Mouse (Mus musculus): ENCODE measurements around the gene Slc44a5. TPM values are rescaled to one million over a fixed set of nuclear protein-coding genes. Genes with fewer than 3 reads are reported as not detected.

Slc44a5 gene
- polyA plus RNA-seq, 1 experiment from 2014 or later: 2.2 TPM

DNA sequence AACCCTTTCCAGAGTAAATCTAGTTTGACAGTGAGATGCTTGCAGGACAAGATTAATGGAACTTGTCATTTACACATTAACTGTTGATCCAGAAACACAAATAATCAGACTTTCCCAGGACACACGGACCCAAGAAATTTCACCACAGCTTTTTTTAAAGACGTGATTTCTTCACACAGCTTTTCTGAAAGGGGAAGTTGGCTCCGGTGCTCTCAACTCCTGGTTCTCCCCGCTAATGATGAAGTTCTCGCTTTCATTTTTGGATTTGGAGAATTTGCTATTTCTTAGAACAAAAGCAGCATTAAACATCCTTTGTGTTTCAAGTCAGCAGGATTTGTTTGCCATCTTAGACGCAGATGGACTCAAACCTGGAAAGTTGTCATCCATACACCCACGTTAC lies 2.6 kb downstream of the Slc44a5 start:
- Histone ChIP-seq H3K4me2 (ENCODE audit: low read depth, low read length, severe bottlenecking) (no peak overlapping the region), H3K4me1 (replicated peaks; ENCODE audit: control insufficient read depth, insufficient read depth, low read length) (peaks cover 4% of the 10 kb centered on the region; the same call in 1 of the 2 replicates)

GRCm38 (mm10) chr3:153980611-153981010 lies 7.4 kb downstream of the Slc44a5 start:
- DNase-seq (ENCODE audit: low spot score): no peak
- no peaks in the 10 kb centered on the region for H3K36me3 ChIP-seq (ENCODE audit: control insufficient read depth, insufficient read depth, low read length)
- no peak overlapping the region for H3K27ac ChIP-seq (ENCODE audit: low read depth, low read length)
- H3K9me3 ChIP-seq (ENCODE audit: control insufficient read depth, low read length): no peaks in the 10 kb centered on the region
- no peaks in the 10 kb centered on the region for H3K4me1 ChIP-seq (replicated peaks; ENCODE audit: control insufficient read depth, insufficient read depth, low read length)
- WGBS: 37% methylated on average over 2 of the region's 2 CpGs
- no peak for ATAC-seq (replicated peaks; ENCODE audit: low FRiP score)
- no peak overlapping the region for H3K4me3 ChIP-seq (ENCODE audit: low read depth, low read length)
- no peak overlapping the region for H3K9ac ChIP-seq (ENCODE audit: low read length)
- H3K4me2 ChIP-seq (ENCODE audit: low read depth, low read length, severe bottlenecking): no peak overlapping the region
- no peaks in the 10 kb centered on the region; the same call in 1 of the 2 replicates for H3K27me3 ChIP-seq (ENCODE audit: control insufficient read depth, insufficient read depth, low read length)

More for the DNA sequence above, 2.6 kb downstream of the Slc44a5 start:
- Histone ChIP-seq H3K27me3 (ENCODE audit: control insufficient read depth, insufficient read depth, low read length) (peaks cover 22% of the 10 kb centered on the region), H3K36me3 (ENCODE audit: control insufficient read depth, insufficient read depth, low read length) (no peaks in the 10 kb centered on the region), H3K9me3 (ENCODE audit: control insufficient read depth, low read length) (no peaks in the 10 kb centered on the region), H3K4me3 (ENCODE audit: low read depth, low read length) (no peak overlapping the region), H3K9ac (ENCODE audit: low read length) (no peak overlapping the region), H3K27ac (ENCODE audit: low read depth, low read length) (no peak overlapping the region)
- DNase-seq (ENCODE audit: low spot score): no peak
- no peak for ATAC-seq (replicated peaks; ENCODE audit: low FRiP score)
- 77% methylated on average over 7 of the region's 7 CpGs for WGBS

GRCm38 (mm10) chr3:153984428-153985340 lies 11.4 kb downstream of the Slc44a5 start:
- Histone ChIP-seq H3K27ac (ENCODE audit: low read depth, low read length) (no peak overlapping the region), H3K4me1 (replicated peaks; ENCODE audit: control insufficient read depth, insufficient read depth, low read length) (no peaks in the 10 kb centered on the region), H3K9ac (ENCODE audit: low read length) (no peak overlapping the region), H3K9me3 (ENCODE audit: control insufficient read depth, low read length) (no peaks in the 10 kb centered on the region), H3K27me3 (ENCODE audit: control insufficient read depth, insufficient read depth, low read length) (no peaks in the 10 kb centered on the region), H3K36me3 (ENCODE audit: control insufficient read depth, insufficient read depth, low read length) (no peaks in the 10 kb centered on the region), H3K4me3 (ENCODE audit: low read depth, low read length) (no peak overlapping the region), H3K4me2 (ENCODE audit: low read depth, low read length, severe bottlenecking) (no peak overlapping the region)
- DNase-seq (ENCODE audit: low spot score) (no peak), ATAC-seq (replicated peaks; ENCODE audit: low FRiP score) (peak; percentile 66)
- 62% methylated on average over 10 of the region's 10 CpGs for WGBS

DNA sequence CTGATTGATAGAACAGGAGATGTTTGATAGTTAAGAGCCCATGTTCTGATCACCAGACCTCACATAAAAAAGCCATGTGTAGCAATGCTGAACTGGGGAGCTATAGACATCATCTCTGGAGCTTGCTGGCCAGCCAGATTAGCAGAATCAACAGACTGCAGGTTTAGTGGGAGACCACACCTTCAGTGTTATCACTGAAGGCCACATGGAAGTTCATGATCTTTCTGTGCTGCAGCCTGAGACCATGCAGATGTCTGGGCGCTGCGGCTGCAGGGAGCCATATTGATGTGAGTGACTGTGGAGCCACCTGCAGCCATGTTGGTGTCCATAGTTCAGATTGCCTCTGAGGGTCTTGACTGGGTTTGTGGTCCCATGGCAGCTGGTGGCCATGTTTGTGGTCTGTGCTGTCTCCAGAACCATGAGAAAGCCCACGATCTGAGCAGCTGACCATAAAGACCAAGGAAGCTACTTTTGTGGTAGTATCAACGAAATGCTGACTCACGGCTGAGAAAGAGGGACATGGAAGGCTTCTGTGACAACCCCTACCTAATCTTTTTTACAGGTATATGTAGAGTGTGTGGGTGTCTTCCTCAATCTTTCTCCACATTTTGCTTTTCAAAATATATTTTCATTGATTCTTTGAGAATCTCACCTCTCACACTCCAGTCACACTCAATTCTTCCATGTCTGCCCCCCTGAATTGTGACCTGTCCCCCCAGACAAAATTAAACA lies 26.7 kb downstream of the Slc44a5 start:
- Histone ChIP-seq H3K36me3 (ENCODE audit: control insufficient read depth, insufficient read depth, low read length) (no peaks in the 10 kb centered on the region), H3K4me1 (replicated peaks; ENCODE audit: control insufficient read depth, insufficient read depth, low read length) (no peaks in the 10 kb centered on the region), H3K4me2 (ENCODE audit: low read depth, low read length, severe bottlenecking) (no peak overlapping the region), H3K27me3 (ENCODE audit: control insufficient read depth, insufficient read depth, low read length) (no peaks in the 10 kb centered on the region), H3K4me3 (ENCODE audit: low read depth, low read length) (no peak overlapping the region), H3K9me3 (ENCODE audit: control insufficient read depth, low read length) (no peaks in the 10 kb centered on the region), H3K27ac (ENCODE audit: low read depth, low read length) (no peak overlapping the region), H3K9ac (ENCODE audit: low read length) (no peak overlapping the region)
- ATAC-seq (replicated peaks; ENCODE audit: low FRiP score) (no peak), DNase-seq (ENCODE audit: low spot score) (no peak)
- 97% methylated on average over 5 of the region's 5 CpGs for whole genome bisulfite sequencing

GRCm38 (mm10) chr3:154001348-154001747 lies 28.1 kb downstream of the Slc44a5 start:
- Histone ChIP-seq H3K36me3 (ENCODE audit: control insufficient read depth, insufficient read depth, low read length) (no peaks in the 10 kb centered on the region), H3K4me3 (ENCODE audit: low read depth, low read length) (no peak overlapping the region), H3K27ac (ENCODE audit: low read depth, low read length) (no peak overlapping the region), H3K9me3 (ENCODE audit: control insufficient read depth, low read length) (no peaks in the 10 kb centered on the region), H3K9ac (ENCODE audit: low read length) (no peak overlapping the region), H3K27me3 (ENCODE audit: control insufficient read depth, insufficient read depth, low read length) (no peaks in the 10 kb centered on the region), H3K4me2 (ENCODE audit: low read depth, low read length, severe bottlenecking) (no peak overlapping the region), H3K4me1 (replicated peaks; ENCODE audit: control insufficient read depth, insufficient read depth, low read length) (no peaks in the 10 kb centered on the region)
- ATAC-seq (replicated peaks; ENCODE audit: low FRiP score) (no peak), DNase-seq (ENCODE audit: low spot score) (no peak)
- WGBS: 79% methylated on average over 5 of the region's 5 CpGs

- H3K36me3 ChIP-seq (ENCODE audit: control insufficient read depth, insufficient read depth, low read length): no peaks in the 10 kb centered on the region
- no peaks in the 10 kb centered on the region for H3K4me1 ChIP-seq (replicated peaks; ENCODE audit: control insufficient read depth, insufficient read depth, low read length)
- DNase-seq (ENCODE audit: low spot score) (no peak), ATAC-seq (replicated peaks; ENCODE audit: low FRiP score) (no peak)
- no peaks in the 10 kb centered on the region for H3K27me3 ChIP-seq (ENCODE audit: control insufficient read depth, insufficient read depth, low read length)
- H3K27ac ChIP-seq (ENCODE audit: low read depth, low read length): no peak overlapping the region
- H3K9ac ChIP-seq (ENCODE audit: low read length): no peak overlapping the region
- H3K4me3 ChIP-seq (ENCODE audit: low read depth, low read length): no peak overlapping the region
- no peaks in the 10 kb centered on the region for H3K9me3 ChIP-seq (ENCODE audit: control insufficient read depth, low read length)
- WGBS: 91% methylated on average over 4 of the region's 4 CpGs
- H3K4me2 ChIP-seq (ENCODE audit: low read depth, low read length, severe bottlenecking): no peak overlapping the region
Measured at GRCm38 (mm10) chr3:154046876-154047275, 73.6 kb downstream of the Slc44a5 start.

DNA sequence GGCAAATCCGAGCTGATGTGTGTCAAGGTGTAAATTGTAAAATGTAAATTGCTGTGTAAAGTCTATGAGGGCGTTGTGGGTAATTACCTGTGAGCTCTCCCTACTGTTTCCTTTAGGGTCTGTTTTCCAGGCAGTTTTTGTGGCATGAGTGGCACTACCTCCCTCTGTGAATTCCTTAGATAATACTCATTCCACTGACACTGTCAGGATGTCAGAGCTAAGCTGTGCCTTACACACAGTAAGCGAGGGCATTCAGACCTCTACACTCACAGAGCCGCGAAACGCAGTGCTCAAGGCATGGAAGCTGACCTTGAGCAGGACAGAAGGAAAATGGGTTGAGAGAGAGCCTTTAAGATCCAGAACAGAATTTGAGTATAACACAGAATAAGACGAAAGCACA lies 80.1 kb downstream of the Slc44a5 start:
- no peaks in the 10 kb centered on the region for H3K9me3 ChIP-seq (ENCODE audit: control insufficient read depth, low read length)
- no peak overlapping the region for H3K9ac ChIP-seq (ENCODE audit: low read length)
- DNase-seq (ENCODE audit: low spot score) (no peak), ATAC-seq (replicated peaks; ENCODE audit: low FRiP score) (no peak)
- H3K4me3 ChIP-seq (ENCODE audit: low read depth, low read length): no peak overlapping the region
- no peaks in the 10 kb centered on the region for H3K36me3 ChIP-seq (ENCODE audit: control insufficient read depth, insufficient read depth, low read length)
- H3K4me1 ChIP-seq (replicated peaks; ENCODE audit: control insufficient read depth, insufficient read depth, low read length): no peaks in the 10 kb centered on the region
- H3K27ac ChIP-seq (ENCODE audit: low read depth, low read length): no peak overlapping the region
- H3K27me3 ChIP-seq (ENCODE audit: control insufficient read depth, insufficient read depth, low read length): no peaks in the 10 kb centered on the region
- WGBS: 78% methylated on average over 7 of the region's 7 CpGs
- no peak overlapping the region for H3K4me2 ChIP-seq (ENCODE audit: low read depth, low read length, severe bottlenecking)

DNA sequence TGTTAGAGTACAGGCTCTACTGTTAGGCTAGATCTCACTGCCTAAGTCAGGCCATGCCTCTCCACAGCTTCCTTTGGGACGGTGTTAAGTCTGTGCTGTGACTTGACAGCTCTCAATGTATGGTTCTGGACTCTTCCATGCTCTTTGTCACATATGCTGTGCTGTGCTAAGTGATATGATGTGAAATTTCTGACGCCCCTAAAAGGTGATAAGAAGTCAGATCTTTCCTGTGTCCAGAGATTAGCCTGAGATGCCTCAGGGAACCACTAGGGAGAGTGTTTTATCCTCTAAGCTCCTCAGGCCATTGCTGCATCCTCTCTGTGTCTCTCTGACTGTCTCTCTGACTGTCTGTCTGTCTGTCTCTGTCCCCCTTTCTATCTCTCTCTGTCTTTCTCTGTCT lies 84.2 kb downstream of the Slc44a5 start:
- ATAC-seq (replicated peaks; ENCODE audit: low FRiP score) (0 out of 2 replicates have a peak, but pooled peaks have one; percentile 39), DNase-seq (ENCODE audit: low spot score) (no peak)
- Histone ChIP-seq H3K9me3 (ENCODE audit: control insufficient read depth, low read length) (no peaks in the 10 kb centered on the region), H3K36me3 (ENCODE audit: control insufficient read depth, insufficient read depth, low read length) (no peaks in the 10 kb centered on the region), H3K4me1 (replicated peaks; ENCODE audit: control insufficient read depth, insufficient read depth, low read length) (no peaks in the 10 kb centered on the region), H3K4me2 (ENCODE audit: low read depth, low read length, severe bottlenecking) (no peak overlapping the region), H3K9ac (ENCODE audit: low read length) (no peak overlapping the region), H3K27ac (ENCODE audit: low read depth, low read length) (no peak overlapping the region), H3K27me3 (ENCODE audit: control insufficient read depth, insufficient read depth, low read length) (no peaks in the 10 kb centered on the region), H3K4me3 (ENCODE audit: low read depth, low read length) (no peak overlapping the region)
- WGBS: 81% methylated on average over 2 of the region's 2 CpGs

Data from forebrain, embryonic 11.5 days (tissue).